Mouse (Mus musculus): ENCODE results near the gene B2m. TPM values are rescaled to one million over a fixed set of nuclear protein-coding genes. Genes with fewer than 3 reads are reported as not detected.

B2m gene
- total and polyA plus RNA-seq, 2 experiments from 2014 or later = 90.7 to 152 TPM

- Histone ChIP-seq H3K27ac (ENCODE audit: low read depth, low read length) (no peak overlapping the region), H3K9me3 (ENCODE audit: low read length) (no peaks in the 10 kb centered on the region), H3K4me2 (ENCODE audit: low read depth) (no peak overlapping the region), H3K4me3 (ENCODE audit: low read depth, low read length) (no peak overlapping the region), H3K4me1 (ENCODE audit: insufficient read depth) (no peaks in the 10 kb centered on the region), H3K36me3 (ENCODE audit: insufficient read depth) (no peaks in the 10 kb centered on the region), H3K9ac (no peak overlapping the region), H3K27me3 (ENCODE audit: insufficient read depth, low read length) (no peaks in the 10 kb centered on the region)
- DNase-seq (no peak), ATAC-seq (no peak)
- 98% methylated on average over 3 of the region's 3 CpGs for WGBS
- TF ChIP-seq CTCF (IDR thresholded peaks at IDR 0.05; ENCODE audit: low read depth) = no peak
Observed at GRCm38 (mm10) chr2:122186751-122187150, 39.3 kb downstream of the B2m start.

GRCm38 (mm10) chr2:122191849-122192248 is 44.4 kb downstream of the B2m start:
- H3K9me3 ChIP-seq (ENCODE audit: low read length) = no peaks in the 10 kb centered on the region
- TF ChIP-seq CTCF (IDR thresholded peaks at IDR 0.05; ENCODE audit: low read depth) = no peak
- no peak overlapping the region for H3K9ac ChIP-seq
- no peak overlapping the region for H3K4me3 ChIP-seq (ENCODE audit: low read depth, low read length)
- no peaks in the 10 kb centered on the region for H3K4me1 ChIP-seq (ENCODE audit: insufficient read depth)
- H3K27ac ChIP-seq (ENCODE audit: low read depth, low read length) = no peak overlapping the region
- H3K27me3 ChIP-seq (ENCODE audit: insufficient read depth, low read length) = no peaks in the 10 kb centered on the region
- no peaks in the 10 kb centered on the region for H3K36me3 ChIP-seq (ENCODE audit: insufficient read depth)
- ATAC-seq = no peak
- H3K4me2 ChIP-seq (ENCODE audit: low read depth) = no peak overlapping the region
- DNase-seq = no peak
- WGBS = 77% methylated on average over 3 of the region's 3 CpGs

- no peak overlapping the region for H3K4me3 ChIP-seq (ENCODE audit: low read depth, low read length)
- H3K36me3 ChIP-seq (ENCODE audit: insufficient read depth) = no peaks in the 10 kb centered on the region
- H3K4me2 ChIP-seq (ENCODE audit: low read depth) = 0 out of 2 replicates have a peak overlapping the region, but pooled peaks have one; percentile 5
- peak; percentile 74 for TF ChIP-seq CTCF (IDR thresholded peaks at IDR 0.05; ENCODE audit: low read depth)
- peak; percentile 93 for ATAC-seq
- no peaks in the 10 kb centered on the region for H3K9me3 ChIP-seq (ENCODE audit: low read length)
- no peaks in the 10 kb centered on the region for H3K4me1 ChIP-seq (ENCODE audit: insufficient read depth)
- no peaks in the 10 kb centered on the region for H3K27me3 ChIP-seq (ENCODE audit: insufficient read depth, low read length)
- no peak overlapping the region for H3K9ac ChIP-seq
- peak; percentile 71 for DNase-seq
- WGBS = 52% methylated on average over 1 of the region's 1 CpGs
- H3K27ac ChIP-seq (ENCODE audit: low read depth, low read length) = no peak overlapping the region
Observed at GRCm38 (mm10) chr2:122194509-122194929, 47.0 kb downstream of the B2m start.

- Histone ChIP-seq H3K27ac (ENCODE audit: low read depth, low read length) (no peak overlapping the region), H3K9me3 (ENCODE audit: low read length) (no peaks in the 10 kb centered on the region), H3K9ac (no peak overlapping the region), H3K36me3 (ENCODE audit: insufficient read depth) (no peaks in the 10 kb centered on the region), H3K4me2 (ENCODE audit: low read depth) (no peak overlapping the region), H3K27me3 (ENCODE audit: insufficient read depth, low read length) (no peaks in the 10 kb centered on the region), H3K4me3 (ENCODE audit: low read depth, low read length) (no peak overlapping the region), H3K4me1 (ENCODE audit: insufficient read depth) (no peaks in the 10 kb centered on the region)
- no peak for ATAC-seq
- no peak for DNase-seq
- TF ChIP-seq CTCF (IDR thresholded peaks at IDR 0.05; ENCODE audit: low read depth) = no peak
- WGBS = 87% methylated on average over 1 of the region's 1 CpGs
Observed at GRCm38 (mm10) chr2:122201501-122201900, 54.0 kb downstream of the B2m start.

Other genes with a start within 250 kb of the B2m start
- gene Ctdspl2, start 191.7 kb upstream of the B2m start, total RNA-seq (2014; rRNA removed) = 58.2 and 61.6 TPM in 2 replicates
- gene Ctdspl2, start 191.7 kb upstream of the B2m start, polyA plus RNA-seq (2015; fragmentation: Nextera tagmentation; extraction: Ambion mirVana) = 23.5 and 30.7 TPM in 2 replicates
- gene Mageb3, start 191.6 kb upstream of the B2m start, total RNA-seq (2014; rRNA removed) = 0.81 TPM in 1 of 2 replicates, not detected in the other
- gene Mageb3, start 191.6 kb upstream of the B2m start, polyA plus RNA-seq (2015; fragmentation: Nextera tagmentation; extraction: Ambion mirVana) = 0.08 and 0.29 TPM in 2 replicates
- 18.6 and 23.2 TPM in 2 replicates for gene Eif3j1, start 119.1 kb upstream of the B2m start, total RNA-seq (2014; rRNA removed)
- gene Eif3j1, start 119.1 kb upstream of the B2m start, polyA plus RNA-seq (2015; fragmentation: Nextera tagmentation; extraction: Ambion mirVana) = 9.1 and 9.7 TPM in 2 replicates
- 18.3 and 22.7 TPM in 2 replicates for gene Spg11, start 29.3 kb upstream of the B2m start, total RNA-seq (2014; rRNA removed)
- gene Spg11, start 29.3 kb upstream of the B2m start, polyA plus RNA-seq (2015; fragmentation: Nextera tagmentation; extraction: Ambion mirVana) = 2.7 and 4.5 TPM in 2 replicates
- not detected in 2 replicates for gene Trim69, start 13.0 kb downstream of the B2m start, total RNA-seq (2014; rRNA removed)
- not detected in 2 replicates for gene Trim69, start 13.0 kb downstream of the B2m start, polyA plus RNA-seq (2015; fragmentation: Nextera tagmentation; extraction: Ambion mirVana)
- not detected in 2 replicates for gene Patl2, start 38.5 kb downstream of the B2m start, total RNA-seq (2014; rRNA removed)
- gene Patl2, start 38.5 kb downstream of the B2m start, polyA plus RNA-seq (2015; fragmentation: Nextera tagmentation; extraction: Ambion mirVana) = not detected in 2 replicates
- not detected in 2 replicates for gene Terb2, start 38.6 kb downstream of the B2m start, total RNA-seq (2014; rRNA removed)
- gene Terb2, start 38.6 kb downstream of the B2m start, polyA plus RNA-seq (2015; fragmentation: Nextera tagmentation; extraction: Ambion mirVana) = not detected in 2 replicates
- 19.7 and 27.4 TPM in 2 replicates for gene Sord, start 87.1 kb downstream of the B2m start, total RNA-seq (2014; rRNA removed)
- 17.7 and 21.2 TPM in 2 replicates for gene Sord, start 87.1 kb downstream of the B2m start, polyA plus RNA-seq (2015; fragmentation: Nextera tagmentation; extraction: Ambion mirVana)
- gene Duox2, start 150.8 kb downstream of the B2m start, total RNA-seq (2014; rRNA removed) = 0.08 and 0.14 TPM in 2 replicates
- 0.05 TPM in 1 of 2 replicates, not detected in the other for gene Duox2, start 150.8 kb downstream of the B2m start, polyA plus RNA-seq (2015; fragmentation: Nextera tagmentation; extraction: Ambion mirVana)
- gene Duoxa2, start 151.2 kb downstream of the B2m start, total RNA-seq (2014; rRNA removed) = 0.69 TPM in 1 of 2 replicates, not detected in the other
- 0.31 and 0.46 TPM in 2 replicates for gene Duoxa2, start 151.2 kb downstream of the B2m start, polyA plus RNA-seq (2015; fragmentation: Nextera tagmentation; extraction: Ambion mirVana)
- gene Duoxa1, start 166.0 kb downstream of the B2m start, total RNA-seq (2014; rRNA removed) = 0.10 and 0.23 TPM in 2 replicates
- gene Duoxa1, start 166.0 kb downstream of the B2m start, polyA plus RNA-seq (2015; fragmentation: Nextera tagmentation; extraction: Ambion mirVana) = 0.25 and 0.46 TPM in 2 replicates
- not detected in 2 replicates for gene Duox1, start 168.0 kb downstream of the B2m start, total RNA-seq (2014; rRNA removed)
- gene Duox1, start 168.0 kb downstream of the B2m start, polyA plus RNA-seq (2015; fragmentation: Nextera tagmentation; extraction: Ambion mirVana) = 0.06 and 0.08 TPM in 2 replicates
- gene Shf, start 221.5 kb downstream of the B2m start, total RNA-seq (2014; rRNA removed) = 69.3 and 70.7 TPM in 2 replicates
- 6.7 and 7.7 TPM in 2 replicates for gene Shf, start 221.5 kb downstream of the B2m start, polyA plus RNA-seq (2015; fragmentation: Nextera tagmentation; extraction: Ambion mirVana)

Measured in forebrain, postnatal 0 days (tissue).